Mouse (Mus musculus): Measurements from ENCODE around the gene Dusp3.

DNA sequence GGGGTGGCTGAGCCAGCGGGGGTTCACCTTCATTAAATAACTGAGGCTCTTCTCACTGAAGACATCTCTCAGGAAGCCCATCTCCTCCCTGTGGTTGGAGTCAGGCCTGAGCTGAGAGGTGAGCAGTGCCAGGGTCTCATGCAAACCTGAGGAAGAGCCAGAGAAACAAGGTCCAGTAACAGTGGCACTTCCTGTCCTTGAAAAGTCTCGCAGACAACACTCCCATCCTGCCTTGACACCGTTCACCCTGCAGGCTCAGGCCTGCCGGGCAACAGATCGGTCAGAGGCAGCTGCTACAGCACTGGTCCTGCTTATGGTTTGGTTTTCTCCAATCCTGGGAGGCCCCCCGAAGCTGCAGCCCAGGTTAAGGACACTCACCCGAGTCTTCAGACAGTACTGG is 38.5 kb upstream of the Dusp3 start:
- TF ChIP-seq CTCF (IDR thresholded peaks at IDR 0.05; ENCODE audit: low read depth) = no peak
- no peak for TF ChIP-seq EP300 (IDR thresholded peaks at IDR 0.05; ENCODE audit: low read depth)

Data from liver, postnatal 0 days (tissue).